Mouse (Mus musculus): ENCODE results near the gene Hdac4. TPM values are rescaled to one million over a fixed set of nuclear protein-coding genes. Genes with fewer than 3 reads are reported as not detected.
A peak's percentile ranks its signal among the peaks of the same experiment; 100 is the strongest.

The Hdac4 gene
- polyA plus RNA-seq, 1 experiment from 2014 or later, result 21.9 TPM

DNA sequence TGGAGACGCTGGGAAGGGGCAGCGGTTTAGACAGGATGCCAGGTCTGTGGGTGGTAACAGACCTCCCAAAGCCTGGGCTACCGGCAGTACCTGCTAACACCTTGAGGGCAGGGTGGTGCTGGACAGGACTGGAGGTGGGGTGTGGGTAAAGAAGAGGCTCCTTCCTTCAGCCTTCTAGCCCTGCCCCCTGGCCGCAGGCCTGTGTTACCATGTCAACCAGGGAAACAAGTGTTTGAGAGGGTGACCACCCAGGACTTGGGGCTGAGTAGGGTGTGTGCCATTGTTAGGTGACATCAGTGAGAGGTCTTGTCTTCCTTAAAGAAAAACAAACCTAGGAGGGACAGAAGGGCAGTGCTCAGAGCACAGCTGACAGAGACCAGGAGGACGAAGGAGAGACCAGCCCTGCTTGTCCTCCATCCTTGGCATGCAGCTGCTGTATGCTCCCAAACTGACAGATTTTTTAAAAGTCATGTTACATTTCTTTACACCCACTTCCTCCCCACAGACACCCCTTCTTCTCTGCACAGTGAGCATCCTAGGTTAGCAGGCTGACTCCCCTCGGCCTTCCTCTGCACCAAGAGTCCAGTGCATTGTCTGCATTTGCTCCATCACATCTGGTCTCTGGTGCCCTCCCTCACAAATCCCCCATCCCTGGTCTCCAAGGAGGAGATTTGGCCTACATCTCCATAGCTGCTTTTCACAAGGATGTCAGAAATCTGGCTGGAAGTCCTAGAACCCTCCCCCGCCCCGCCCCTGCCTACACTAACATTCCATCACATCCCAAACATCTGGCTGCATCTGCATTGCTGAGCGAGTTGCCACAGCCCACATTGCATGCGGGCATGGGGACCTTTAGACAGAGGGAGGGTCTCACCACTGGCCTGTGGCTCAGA is 283.0 kb downstream of the Hdac4 start:
- Histone ChIP-seq H3K36me3 (ENCODE audit: control insufficient read depth, insufficient read depth, low read length) (no peaks in the 10 kb centered on the region), H3K4me3 (ENCODE audit: low read depth, low read length) (no peak overlapping the region), H3K27me3 (ENCODE audit: control insufficient read depth, insufficient read depth, low read length) (no peaks in the 10 kb centered on the region), H3K4me1 (ENCODE audit: control insufficient read depth, insufficient read depth, low read length) (no peaks in the 10 kb centered on the region), H3K27ac (ENCODE audit: low read depth, low read length) (no peak overlapping the region), H3K9me3 (ENCODE audit: control insufficient read depth, low read length) (no peaks in the 10 kb centered on the region), H3K4me2 (no peak overlapping the region), H3K9ac (ENCODE audit: low read length) (no peak overlapping the region)
- DNase-seq (ENCODE audit: low spot score, missing footprints), result peak; percentile 53
- ATAC-seq (ENCODE audit: low FRiP score), result no peak
- WGBS, result 46% methylated on average over 10 of the region's 10 CpGs

DNA sequence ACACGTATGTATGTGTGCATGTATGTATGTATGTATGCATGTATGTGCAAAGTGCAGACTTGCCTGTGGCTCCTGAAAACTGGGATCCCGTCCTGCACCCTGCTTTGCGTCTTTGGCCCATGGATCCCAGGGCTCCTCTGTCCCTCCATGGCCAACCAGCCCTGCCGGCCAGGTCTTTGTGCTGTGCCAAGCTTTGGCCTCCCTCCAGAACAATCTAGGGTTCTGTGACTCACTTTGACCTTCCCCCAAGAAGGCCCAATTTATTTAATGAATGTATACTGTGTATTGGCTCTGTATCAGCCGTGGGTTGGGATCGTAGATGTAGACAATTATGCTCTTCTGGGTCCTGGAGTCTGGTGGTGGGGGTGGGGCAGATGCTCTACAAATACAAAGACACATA is 290.2 kb downstream of the Hdac4 start:
- no peaks in the 10 kb centered on the region for H3K4me1 ChIP-seq (ENCODE audit: control insufficient read depth, insufficient read depth, low read length)
- no peak overlapping the region for H3K4me2 ChIP-seq
- DNase-seq (ENCODE audit: low spot score, missing footprints), result no peak
- H3K4me3 ChIP-seq (ENCODE audit: low read depth, low read length), result no peak overlapping the region
- H3K27ac ChIP-seq (ENCODE audit: low read depth, low read length), result no peak overlapping the region
- no peak overlapping the region for H3K9ac ChIP-seq (ENCODE audit: low read length)
- no peaks in the 10 kb centered on the region for H3K9me3 ChIP-seq (ENCODE audit: control insufficient read depth, low read length)
- no peak for ATAC-seq (ENCODE audit: low FRiP score)
- H3K36me3 ChIP-seq (ENCODE audit: control insufficient read depth, insufficient read depth, low read length), result no peaks in the 10 kb centered on the region
- H3K27me3 ChIP-seq (ENCODE audit: control insufficient read depth, insufficient read depth, low read length), result no peaks in the 10 kb centered on the region
- WGBS, result 86% methylated on average over 6 of the region's 6 CpGs

DNA sequence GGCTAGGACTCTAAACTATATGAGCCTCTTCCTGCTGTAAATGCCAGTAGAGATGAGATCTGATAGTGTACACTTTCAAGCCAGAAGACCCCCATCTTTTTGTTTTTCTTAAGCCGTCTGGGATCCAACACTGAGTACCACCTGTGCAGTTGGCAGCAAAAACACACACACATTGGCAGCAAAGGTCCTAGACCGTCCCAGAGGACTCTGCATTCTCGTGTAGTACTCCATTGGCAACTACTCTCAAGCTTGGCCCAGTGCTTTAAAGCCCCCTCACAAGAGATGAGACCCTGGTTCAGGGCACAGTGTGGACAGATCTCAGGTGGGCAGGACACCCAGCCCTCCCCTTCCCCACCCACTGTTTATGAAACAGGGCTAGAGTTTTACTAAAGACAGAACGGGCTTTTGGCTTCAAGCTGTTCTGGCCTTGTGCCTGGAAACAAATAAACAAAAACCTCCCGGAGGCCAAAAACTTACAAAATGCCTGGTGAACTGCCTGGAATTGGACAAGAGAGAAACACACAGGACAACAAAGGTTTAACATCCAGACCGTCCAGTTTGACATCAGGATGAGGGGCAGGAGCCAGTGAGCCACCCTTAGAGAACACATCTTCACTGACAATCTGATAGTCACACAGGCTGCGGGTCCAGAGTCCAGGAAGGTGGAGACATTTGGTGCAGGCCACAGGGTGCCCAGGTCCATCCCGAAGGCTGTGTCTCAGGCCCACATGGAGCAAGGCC is 292.1 kb downstream of the Hdac4 start:
- WGBS, result 78% methylated on average over 8 of the region's 8 CpGs
- H3K4me2 ChIP-seq, result no peak overlapping the region
- no peaks in the 10 kb centered on the region for H3K27me3 ChIP-seq (ENCODE audit: control insufficient read depth, insufficient read depth, low read length)
- no peak overlapping the region for H3K9ac ChIP-seq (ENCODE audit: low read length)
- DNase-seq (ENCODE audit: low spot score, missing footprints), result no peak
- H3K9me3 ChIP-seq (ENCODE audit: control insufficient read depth, low read length), result no peaks in the 10 kb centered on the region
- H3K27ac ChIP-seq (ENCODE audit: low read depth, low read length), result no peak overlapping the region
- no peak overlapping the region for H3K4me3 ChIP-seq (ENCODE audit: low read depth, low read length)
- no peaks in the 10 kb centered on the region for H3K4me1 ChIP-seq (ENCODE audit: control insufficient read depth, insufficient read depth, low read length)
- no peak for ATAC-seq (ENCODE audit: low FRiP score)
- no peaks in the 10 kb centered on the region for H3K36me3 ChIP-seq (ENCODE audit: control insufficient read depth, insufficient read depth, low read length)

DNA sequence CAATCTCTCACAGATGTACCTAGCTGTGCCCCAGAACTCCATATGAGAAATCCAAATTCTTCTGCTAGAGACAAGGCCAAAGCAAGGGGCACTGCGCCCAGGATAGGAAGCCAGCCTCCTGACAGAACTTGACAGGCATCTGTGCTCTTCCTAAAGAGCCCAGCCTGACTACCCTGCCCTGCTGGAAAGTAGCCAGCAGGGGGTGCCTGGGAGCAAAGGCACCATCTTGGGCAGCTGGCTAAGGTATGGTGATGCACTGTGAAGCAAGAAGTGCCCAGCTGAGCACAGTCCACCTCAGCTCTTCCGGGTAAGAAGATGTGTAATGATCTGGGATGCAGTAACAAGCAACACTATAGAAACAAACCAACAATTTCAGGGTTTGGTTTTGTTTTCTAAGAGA is 298.4 kb downstream of the Hdac4 start:
- WGBS, result 86% methylated on average over 2 of the region's 2 CpGs
- no peak for ATAC-seq (ENCODE audit: low FRiP score)

DNA sequence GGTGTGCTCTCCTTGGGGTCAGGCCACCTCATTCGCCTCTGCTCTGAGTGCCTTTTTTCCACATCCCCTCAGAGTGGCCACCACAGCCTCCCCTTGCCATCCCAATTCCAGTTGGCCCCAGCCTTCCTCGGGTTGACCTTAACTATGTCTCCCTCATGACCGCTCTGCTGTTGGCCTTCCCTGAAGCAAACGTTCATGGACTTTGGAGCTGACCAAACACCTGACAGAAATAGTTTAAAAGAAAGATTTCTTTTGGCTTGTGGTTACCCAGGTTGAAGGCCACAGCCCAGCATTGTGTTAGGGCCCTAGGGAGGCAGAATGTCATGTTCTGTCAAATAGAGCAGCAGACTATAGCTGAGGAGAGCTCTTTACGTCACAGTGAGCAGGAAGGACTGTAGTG is 301.2 kb downstream of the Hdac4 start:
- Histone ChIP-seq H3K4me1 (ENCODE audit: control insufficient read depth, insufficient read depth, low read length) (no peaks in the 10 kb centered on the region), H3K9me3 (ENCODE audit: control insufficient read depth, low read length) (no peaks in the 10 kb centered on the region), H3K27me3 (ENCODE audit: control insufficient read depth, insufficient read depth, low read length) (no peaks in the 10 kb centered on the region), H3K9ac (ENCODE audit: low read length) (no peak overlapping the region), H3K36me3 (ENCODE audit: control insufficient read depth, insufficient read depth, low read length) (no peaks in the 10 kb centered on the region), H3K4me3 (ENCODE audit: low read depth, low read length) (no peak overlapping the region), H3K27ac (ENCODE audit: low read depth, low read length) (no peak overlapping the region), H3K4me2 (no peak overlapping the region)
- ATAC-seq (ENCODE audit: low FRiP score) (no peak), DNase-seq (ENCODE audit: low spot score, missing footprints) (no peak)
- WGBS, result 87% methylated on average over 5 of the region's 5 CpGs

More for the DNA sequence above, 298.4 kb downstream of the Hdac4 start:
- H3K4me2 ChIP-seq, result no peak overlapping the region
- no peaks in the 10 kb centered on the region for H3K36me3 ChIP-seq (ENCODE audit: control insufficient read depth, insufficient read depth, low read length)
- no peaks in the 10 kb centered on the region for H3K4me1 ChIP-seq (ENCODE audit: control insufficient read depth, insufficient read depth, low read length)
- H3K27me3 ChIP-seq (ENCODE audit: control insufficient read depth, insufficient read depth, low read length), result no peaks in the 10 kb centered on the region
- no peak overlapping the region for H3K9ac ChIP-seq (ENCODE audit: low read length)
- H3K27ac ChIP-seq (ENCODE audit: low read depth, low read length), result no peak overlapping the region
- H3K4me3 ChIP-seq (ENCODE audit: low read depth, low read length), result no peak overlapping the region
- H3K9me3 ChIP-seq (ENCODE audit: control insufficient read depth, low read length), result no peaks in the 10 kb centered on the region
- no peak for DNase-seq (ENCODE audit: low spot score, missing footprints)

DNA sequence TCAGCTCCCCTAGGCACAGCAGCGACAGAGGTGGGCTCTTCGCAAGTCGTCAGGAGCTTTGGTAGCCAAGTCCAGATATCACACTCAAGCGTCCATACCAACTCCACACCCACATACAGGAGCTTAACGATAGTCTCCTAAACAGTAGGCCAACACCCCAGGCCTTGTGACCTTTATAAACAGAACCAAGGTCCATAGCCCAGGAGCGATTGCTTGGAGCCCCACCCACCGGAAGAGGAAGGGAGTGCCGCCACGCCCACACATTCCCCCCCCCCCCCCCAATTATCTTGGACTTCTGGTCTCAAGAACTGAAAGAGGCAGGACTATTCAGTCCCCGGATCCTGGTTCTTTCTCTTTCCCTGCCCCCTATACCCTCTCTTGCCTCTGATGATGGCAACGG is 301.9 kb downstream of the Hdac4 start:
- H3K36me3 ChIP-seq (ENCODE audit: control insufficient read depth, insufficient read depth, low read length), result no peaks in the 10 kb centered on the region
- H3K27me3 ChIP-seq (ENCODE audit: control insufficient read depth, insufficient read depth, low read length), result no peaks in the 10 kb centered on the region
- no peak for ATAC-seq (ENCODE audit: low FRiP score)
- H3K4me2 ChIP-seq, result no peak overlapping the region
- DNase-seq (ENCODE audit: low spot score, missing footprints), result no peak
- H3K9me3 ChIP-seq (ENCODE audit: control insufficient read depth, low read length), result no peaks in the 10 kb centered on the region
- H3K4me1 ChIP-seq (ENCODE audit: control insufficient read depth, insufficient read depth, low read length), result no peaks in the 10 kb centered on the region
- no peak overlapping the region for H3K27ac ChIP-seq (ENCODE audit: low read depth, low read length)
- no peak overlapping the region for H3K9ac ChIP-seq (ENCODE audit: low read length)
- no peak overlapping the region for H3K4me3 ChIP-seq (ENCODE audit: low read depth, low read length)
- WGBS, result 95% methylated on average over 11 of the region's 11 CpGs

DNA sequence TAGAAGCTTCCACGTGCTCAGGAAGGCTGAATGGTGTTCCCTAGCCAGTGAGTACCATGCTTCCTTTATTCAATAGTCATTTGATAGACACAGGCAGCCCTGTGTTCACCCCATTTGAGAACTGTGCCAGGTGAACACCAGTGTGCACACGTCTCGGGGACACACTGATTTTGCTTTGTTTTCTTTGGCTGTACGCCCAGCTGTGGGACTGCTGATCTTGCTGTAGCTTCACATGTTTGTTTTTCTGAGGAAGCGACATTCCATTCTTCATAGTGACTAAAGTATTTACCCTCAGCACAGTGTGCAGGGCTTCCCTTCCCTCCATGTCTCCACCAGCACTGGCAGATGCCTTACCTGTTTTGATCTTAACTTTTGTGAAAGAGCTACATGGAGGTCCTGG is 312.4 kb downstream of the Hdac4 start:
- ATAC-seq (ENCODE audit: low FRiP score) (no peak), DNase-seq (ENCODE audit: low spot score, missing footprints) (no peak)
- no peak overlapping the region for H3K4me2 ChIP-seq
- WGBS, result 83% methylated on average over 5 of the region's 5 CpGs
- H3K4me3 ChIP-seq (ENCODE audit: low read depth, low read length), result no peak overlapping the region
- no peaks in the 10 kb centered on the region for H3K4me1 ChIP-seq (ENCODE audit: control insufficient read depth, insufficient read depth, low read length)
- no peaks in the 10 kb centered on the region for H3K36me3 ChIP-seq (ENCODE audit: control insufficient read depth, insufficient read depth, low read length)
- no peak overlapping the region for H3K27ac ChIP-seq (ENCODE audit: low read depth, low read length)
- H3K9ac ChIP-seq (ENCODE audit: low read length), result no peak overlapping the region
- no peaks in the 10 kb centered on the region for H3K27me3 ChIP-seq (ENCODE audit: control insufficient read depth, insufficient read depth, low read length)
- no peaks in the 10 kb centered on the region for H3K9me3 ChIP-seq (ENCODE audit: control insufficient read depth, low read length)

DNA sequence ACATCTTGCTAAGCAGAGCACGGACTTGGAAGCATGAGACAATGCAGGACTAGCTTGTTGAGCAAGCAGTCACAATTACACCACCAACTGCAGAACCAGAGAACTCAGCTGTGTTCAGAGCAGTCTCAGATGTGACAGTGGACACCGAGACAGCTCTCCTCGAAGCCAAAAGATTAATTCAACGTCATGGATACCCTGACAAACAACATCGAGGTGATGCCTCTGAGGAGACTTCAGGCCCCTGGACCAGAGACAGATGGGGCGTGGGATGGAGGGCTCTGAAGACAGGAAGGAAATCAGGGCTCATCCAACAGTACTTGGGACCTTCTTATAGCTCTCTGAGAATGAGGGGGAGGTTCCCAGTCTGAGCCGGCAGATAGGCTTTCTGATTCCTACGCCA is 314.6 kb downstream of the Hdac4 start:
- H3K9me3 ChIP-seq (ENCODE audit: control insufficient read depth, low read length), result no peaks in the 10 kb centered on the region
- H3K4me2 ChIP-seq, result no peak overlapping the region
- H3K27ac ChIP-seq (ENCODE audit: low read depth, low read length), result no peak overlapping the region
- no peak for DNase-seq (ENCODE audit: low spot score, missing footprints)
- WGBS, result 82% methylated on average over 8 of the region's 8 CpGs
- no peak overlapping the region for H3K9ac ChIP-seq (ENCODE audit: low read length)
- no peak overlapping the region for H3K4me3 ChIP-seq (ENCODE audit: low read depth, low read length)
- no peaks in the 10 kb centered on the region for H3K36me3 ChIP-seq (ENCODE audit: control insufficient read depth, insufficient read depth, low read length)
- H3K27me3 ChIP-seq (ENCODE audit: control insufficient read depth, insufficient read depth, low read length), result no peaks in the 10 kb centered on the region
- H3K4me1 ChIP-seq (ENCODE audit: control insufficient read depth, insufficient read depth, low read length), result no peaks in the 10 kb centered on the region
- no peak for ATAC-seq (ENCODE audit: low FRiP score)

DNA sequence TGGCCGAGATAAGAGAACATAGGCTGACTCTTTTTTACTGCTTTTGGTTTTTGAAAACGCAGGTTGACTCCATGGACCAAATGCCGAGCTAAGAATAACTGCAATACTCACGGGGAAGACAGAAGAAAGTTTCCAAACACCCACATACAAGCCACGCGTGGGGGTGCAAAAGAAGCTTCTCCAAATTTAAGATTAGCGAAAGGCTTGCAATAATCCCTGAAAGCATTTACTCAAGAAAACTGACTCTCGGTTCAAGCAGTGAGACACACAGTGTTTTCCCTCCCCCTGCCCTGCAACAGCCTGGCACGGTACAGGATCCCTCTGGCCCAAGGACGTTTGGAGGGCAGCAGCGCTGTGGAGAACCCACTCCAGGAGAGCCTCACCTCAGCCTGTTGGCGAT is 315.3 kb downstream of the Hdac4 start:
- H3K27me3 ChIP-seq (ENCODE audit: control insufficient read depth, insufficient read depth, low read length), result no peaks in the 10 kb centered on the region
- no peaks in the 10 kb centered on the region for H3K36me3 ChIP-seq (ENCODE audit: control insufficient read depth, insufficient read depth, low read length)
- ATAC-seq (ENCODE audit: low FRiP score) (no peak), DNase-seq (ENCODE audit: low spot score, missing footprints) (no peak)
- no peak overlapping the region for H3K4me3 ChIP-seq (ENCODE audit: low read depth, low read length)
- no peak overlapping the region for H3K4me2 ChIP-seq
- H3K27ac ChIP-seq (ENCODE audit: low read depth, low read length), result no peak overlapping the region
- no peaks in the 10 kb centered on the region for H3K4me1 ChIP-seq (ENCODE audit: control insufficient read depth, insufficient read depth, low read length)
- no peaks in the 10 kb centered on the region for H3K9me3 ChIP-seq (ENCODE audit: control insufficient read depth, low read length)
- no peak overlapping the region for H3K9ac ChIP-seq (ENCODE audit: low read length)
- 87% methylated on average over 12 of the region's 12 CpGs for WGBS
